Mouse (Mus musculus) left cerebral cortex, adult 8-10 months (tissue): Measurements from ENCODE around the gene Rab14. TPM values are rescaled to one million over a fixed set of nuclear protein-coding genes. Genes with fewer than 3 reads are reported as not detected.

Source experiments
- DNase-seq, 2 experiments: peaks; one replicate each; pipeline ENCODE4 v3.0.0; 2022; ENCODE audit warnings: low spot score in 2 of 2
- total RNA-seq, 4 experiments: library from RNA; stranded (reverse); gene quantifications; 2 replicates each; pipeline ENCODE4 v1.2.4; 2022

The Rab14 gene
- total RNA-seq, 4 experiments from 2014 or later: 221 to 237 (median 224) TPM

- DNase-seq: peak in 1 of 2 experiments; percentile 36
Observed at GRCm38 (mm10) chr2:35199971-35200897, 686 bp downstream of the Rab14 start.

GRCm38 (mm10) chr2:35199541-35199940 lies 1.4 kb downstream of the Rab14 start:
- DNase-seq: no peak

- no peak for DNase-seq
Observed at GRCm38 (mm10) chr2:35195626-35196544, 5.0 kb downstream of the Rab14 start.

- DNase-seq: no peak
Observed at GRCm38 (mm10) chr2:35193976-35194375, 6.9 kb downstream of the Rab14 start.

GRCm38 (mm10) chr2:35188929-35189328 lies 12.0 kb downstream of the Rab14 start:
- DNase-seq: no peak

- no peak for DNase-seq
Observed at GRCm38 (mm10) chr2:35183115-35183673, 17.7 kb downstream of the Rab14 start.

GRCm38 (mm10) chr2:35178153-35178552 lies 22.8 kb downstream of the Rab14 start:
- no peak for DNase-seq

GRCm38 (mm10) chr2:35175281-35176065 lies 25.4 kb downstream of the Rab14 start:
- no peak for DNase-seq

- no peak for DNase-seq
Observed at GRCm38 (mm10) chr2:35174100-35174499, 26.8 kb downstream of the Rab14 start.

- DNase-seq: no peak
Observed at GRCm38 (mm10) chr2:35173666-35174065, 27.3 kb downstream of the Rab14 start.

- no peak for DNase-seq
Observed at GRCm38 (mm10) chr2:35172246-35172645, 28.7 kb downstream of the Rab14 start.

- DNase-seq: no peak
Observed at GRCm38 (mm10) chr2:35171341-35171861, 29.5 kb downstream of the Rab14 start.

- DNase-seq: no peak
Observed at GRCm38 (mm10) chr2:35169452-35169851, 31.5 kb downstream of the Rab14 start.

GRCm38 (mm10) chr2:35166816-35167215 lies 34.1 kb downstream of the Rab14 start:
- DNase-seq: no peak

GRCm38 (mm10) chr2:35165416-35165815 lies 35.5 kb downstream of the Rab14 start:
- DNase-seq: no peak

GRCm38 (mm10) chr2:35163396-35163795 lies 37.5 kb downstream of the Rab14 start:
- no peak for DNase-seq

- DNase-seq: no peak
Observed at GRCm38 (mm10) chr2:35161846-35162488, 39.0 kb downstream of the Rab14 start.

- no peak for DNase-seq
Observed at GRCm38 (mm10) chr2:35160206-35160605, 40.7 kb downstream of the Rab14 start.

- no peak for DNase-seq
Observed at GRCm38 (mm10) chr2:35158358-35158757, 42.6 kb downstream of the Rab14 start.

GRCm38 (mm10) chr2:35157836-35158235 lies 43.1 kb downstream of the Rab14 start:
- no peak for DNase-seq
